Mouse (Mus musculus): ENCODE results near the gene Ebf4.

- no peak for TF ChIP-seq POLR2A (IDR thresholded peaks at IDR 0.05; ENCODE audit: borderline replicate concordance, low read depth, low read length)
- TF ChIP-seq CTCF (IDR thresholded peaks at IDR 0.05; ENCODE audit: low read depth, low read length), result no peak
These were observed 97.9 kb downstream of the Ebf4 start for GRCm38 (mm10) chr2:130392836-130393235.

Data from bone marrow macrophage, adult 2 months (primary cell).